Mouse (Mus musculus): Measurements from ENCODE around the gene Shc1.

DNA sequence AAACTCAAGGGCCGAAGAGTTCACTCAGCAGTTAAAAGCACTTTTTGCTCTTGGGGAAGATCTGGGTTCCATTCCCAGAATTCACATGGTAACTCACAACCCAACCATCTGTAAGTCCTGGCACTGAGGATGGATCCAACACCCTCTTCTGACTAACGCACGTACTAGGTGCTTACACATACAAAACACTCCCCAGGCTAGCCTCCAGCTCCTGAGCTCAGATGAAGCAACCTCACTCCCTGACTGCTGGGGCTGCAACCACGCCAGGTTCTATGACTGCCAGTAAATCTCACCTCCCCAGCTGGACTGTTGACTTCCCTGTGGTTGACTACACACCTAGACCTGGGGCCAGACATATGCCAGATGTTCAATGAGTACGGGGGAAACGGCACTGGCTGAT lies 11.4 kb upstream of the Shc1 start:
- TF ChIP-seq GATA1 (IDR thresholded peaks at IDR 0.05; ENCODE audit: low read length), result no peak
- no peak for TF ChIP-seq TAL1 (IDR thresholded peaks at IDR 0.05; ENCODE audit: low read length)
